Mouse (Mus musculus) midbrain, embryonic 15.5 days (tissue): ENCODE measurements at regions not wholly inside any gene's neighbourhood (a gene's known extent, or its start where the extent isn't known, plus 50 kb on each side); places are given as distances from the start of the nearest gene placed in this dataset.
A peak's percentile ranks its signal among the peaks of the same experiment; 100 is the strongest.

Experiments
- ATAC-seq: fragments of 200-750 bp; cut with Nextera tagmentation; replicated peaks from 2 replicates; pipeline ENCODE4 v1.8.0; 2017; ENCODE audit warnings: moderate TSS enrichment
- H3K27ac ChIP-seq: fragments of 300-500 bp; sonication (generic); 2 replicates; pipeline ENCODE4 v1.5.1; 2015; ENCODE audit warnings: mild to moderate bottlenecking, inconsistent platforms
- H3K27me3 ChIP-seq: fragments of 300-500 bp; sonication (generic); replicated peaks from 2 replicates; pipeline ENCODE4 v1.6.1; 2015; ENCODE audit warnings: inconsistent platforms
- H3K36me3 ChIP-seq: fragments of 300-500 bp; sonication (generic); replicated peaks from 2 replicates; pipeline ENCODE4 v1.6.1; 2015; ENCODE audit warnings: inconsistent platforms
- H3K4me1 ChIP-seq: fragments of 300-500 bp; sonication (generic); 2 replicates; pipeline ENCODE4 v1.6.1; 2015; ENCODE audit warnings: inconsistent platforms
- H3K4me2 ChIP-seq: fragments of 300-500 bp; sonication (generic); 2 replicates; pipeline ENCODE4 v1.6.1; 2015; ENCODE audit warnings: inconsistent platforms, mild to moderate bottlenecking, moderate library complexity
- H3K4me3 ChIP-seq: fragments of 300-500 bp; sonication (generic); 2 replicates; pipeline ENCODE4 v1.5.1; 2015; ENCODE audit warnings: mild to moderate bottlenecking, inconsistent platforms
- H3K9ac ChIP-seq: fragments of 300-500 bp; sonication (generic); 2 replicates; pipeline ENCODE4 v1.6.1; 2015; ENCODE audit warnings: mild to moderate bottlenecking, inconsistent platforms
- H3K9me3 ChIP-seq: fragments of 300-500 bp; sonication (generic); 2 replicates; pipeline ENCODE4 v1.6.1; 2016; ENCODE audit warnings: inconsistent platforms
- WGBS: fragments of 180-500 bp; shearing (Covaris S2); methylation state at CpG from one replicate; pipeline ENCODE4 v1.1.7; 2015; ENCODE audit warnings: mixed read lengths; 5-methylcytosine and 5-hydroxymethylcytosine counted together

DNA sequence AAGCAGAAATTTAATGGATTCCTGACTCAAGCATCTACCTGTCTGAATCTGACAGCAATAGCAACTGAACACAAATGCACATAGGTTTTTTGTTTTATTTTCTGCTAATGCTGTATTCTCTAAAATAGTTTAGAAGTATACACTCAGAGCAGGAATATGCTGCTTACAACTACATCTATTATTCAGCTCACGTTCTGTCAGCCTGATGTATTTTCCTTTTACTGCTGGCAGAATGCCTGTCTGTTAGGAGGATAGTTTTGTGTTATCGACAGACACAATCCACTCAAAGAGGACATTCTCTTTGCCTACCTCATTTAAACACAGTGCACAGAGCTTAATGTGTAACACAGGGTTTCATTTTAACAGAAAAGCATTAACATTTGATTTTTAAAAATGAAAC lies 269.8 kb upstream of the Chrm3 start:
- H3K27me3 ChIP-seq, result no peaks in the 10 kb centered on the region

DNA sequence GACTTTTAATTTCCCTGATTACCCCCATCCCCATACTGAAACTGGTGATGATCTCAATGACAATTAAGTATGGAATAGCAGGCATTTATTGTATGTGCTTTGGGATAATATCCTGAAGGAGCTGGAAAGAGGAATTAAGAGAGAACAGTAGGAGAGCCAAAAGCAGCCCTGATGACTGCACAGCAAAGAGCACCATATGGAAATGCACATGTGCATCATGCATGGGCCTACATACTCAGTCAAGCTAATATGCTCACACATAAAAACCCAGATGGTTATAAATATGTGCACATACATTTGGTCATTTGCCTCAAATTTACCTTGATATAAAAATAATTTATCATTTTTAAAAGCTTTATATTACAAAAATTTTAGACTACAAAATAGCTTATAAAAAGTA lies 259.0 kb upstream of the Chrm3 start:
- Histone ChIP-seq H3K36me3 (no peaks in the 10 kb centered on the region), H3K9ac (no peak overlapping the region), H3K4me3 (no peak overlapping the region), H3K27ac (no peak overlapping the region), H3K4me1 (no peaks in the 10 kb centered on the region), H3K4me2 (no peak overlapping the region), H3K9me3 (no peaks in the 10 kb centered on the region), H3K27me3 (no peaks in the 10 kb centered on the region)
- ATAC-seq, result no peak

More for the DNA sequence above, 269.8 kb upstream of the Chrm3 start:
- H3K36me3 ChIP-seq, result no peaks in the 10 kb centered on the region
- peak; percentile 58; the same call in 1 of the 2 replicates for ATAC-seq
- no peak overlapping the region for H3K27ac ChIP-seq
- no peak overlapping the region for H3K4me2 ChIP-seq
- H3K4me1 ChIP-seq, result no peaks in the 10 kb centered on the region
- H3K9ac ChIP-seq, result no peak overlapping the region
- H3K9me3 ChIP-seq, result no peaks in the 10 kb centered on the region
- 46% methylated on average over 2 of the region's 2 CpGs for WGBS
- no peak overlapping the region for H3K4me3 ChIP-seq

DNA sequence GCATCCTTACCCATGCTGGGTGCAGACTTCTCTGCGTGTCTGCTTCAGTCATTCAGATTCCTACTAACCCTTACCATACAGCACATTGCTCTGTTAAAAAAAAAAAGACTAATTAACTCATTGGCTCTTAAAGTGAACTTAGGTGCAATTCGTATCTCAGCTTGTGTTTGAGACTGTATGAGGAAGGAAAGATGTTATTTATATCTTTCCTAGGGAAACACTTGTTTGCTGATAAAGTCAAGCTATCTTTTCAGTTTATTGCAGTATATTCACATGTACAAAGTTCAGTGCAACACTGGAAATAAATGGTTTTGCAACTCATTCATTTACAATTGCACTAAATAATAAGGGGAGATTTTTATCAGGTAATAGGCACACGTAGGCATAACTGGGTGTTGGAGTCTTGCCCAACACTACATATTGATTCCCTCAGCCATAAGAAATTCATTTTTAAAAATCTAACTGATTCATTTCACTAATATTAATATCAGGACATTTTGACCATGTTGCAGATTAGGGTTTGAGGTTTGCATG lies 257.8 kb upstream of the Chrm3 start:
- Histone ChIP-seq H3K4me1 (no peaks in the 10 kb centered on the region), H3K27ac (no peak overlapping the region), H3K9ac (no peak overlapping the region), H3K27me3 (no peaks in the 10 kb centered on the region), H3K4me3 (no peak overlapping the region), H3K36me3 (no peaks in the 10 kb centered on the region), H3K9me3 (no peaks in the 10 kb centered on the region), H3K4me2 (no peak overlapping the region)
- 83% methylated on average over 3 of the region's 3 CpGs for WGBS
- no peak for ATAC-seq

DNA sequence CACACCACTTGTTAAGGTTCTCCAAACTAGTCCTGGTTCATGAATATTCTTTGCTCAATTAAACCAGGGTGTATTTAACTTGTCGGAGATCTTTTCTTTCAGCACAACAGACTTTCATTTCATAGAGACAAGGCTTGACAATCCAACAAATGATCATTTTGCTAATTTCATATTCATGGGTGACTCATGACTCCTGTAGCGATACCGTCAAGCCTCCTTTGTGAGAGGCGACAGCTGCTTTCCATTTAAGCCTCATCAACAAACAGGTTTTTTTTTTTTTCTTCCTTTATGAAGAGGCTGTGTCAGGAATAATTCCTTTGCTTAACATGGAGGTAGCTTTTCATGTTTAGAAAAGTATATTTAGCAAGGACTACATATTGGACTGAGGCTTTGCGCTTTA lies 214.3 kb upstream of the Chrm3 start:
- 63% methylated on average over 5 of the region's 5 CpGs for WGBS
- H3K36me3 ChIP-seq, result no peaks in the 10 kb centered on the region
- H3K27ac ChIP-seq, result no peak overlapping the region
- no peaks in the 10 kb centered on the region for H3K4me1 ChIP-seq
- no peaks in the 10 kb centered on the region for H3K9me3 ChIP-seq
- H3K9ac ChIP-seq, result no peak overlapping the region
- no peak for ATAC-seq
- H3K27me3 ChIP-seq, result no peaks in the 10 kb centered on the region
- H3K4me3 ChIP-seq, result no peak overlapping the region
- H3K4me2 ChIP-seq, result no peak overlapping the region

DNA sequence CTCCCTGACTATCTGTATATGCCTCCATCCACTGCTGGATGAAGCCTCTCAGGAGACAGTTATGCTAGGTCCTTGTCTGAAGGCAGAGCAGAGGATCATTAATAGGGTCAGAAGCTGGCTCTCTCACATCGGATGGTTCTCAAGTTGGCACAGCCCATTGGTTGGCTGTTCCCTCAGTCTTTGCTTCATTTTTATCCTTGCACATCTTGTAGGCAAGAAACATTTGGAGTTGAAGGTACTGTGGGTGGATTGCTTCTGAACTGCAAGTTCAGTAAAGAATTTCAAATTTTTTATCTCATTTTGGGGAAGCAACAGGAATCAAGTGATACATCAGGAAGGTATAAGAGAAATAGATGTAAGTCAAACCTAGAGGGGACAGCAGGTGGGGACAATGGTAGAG lies 206.2 kb upstream of the Chrm3 start:
- Histone ChIP-seq H3K4me3 (no peak overlapping the region), H3K36me3 (no peaks in the 10 kb centered on the region), H3K27me3 (no peaks in the 10 kb centered on the region), H3K9ac (no peak overlapping the region), H3K9me3 (no peaks in the 10 kb centered on the region), H3K27ac (no peak overlapping the region), H3K4me2 (no peak overlapping the region), H3K4me1 (no peaks in the 10 kb centered on the region)
- 94% methylated on average over 1 of the region's 1 CpGs for WGBS
- no peak for ATAC-seq

DNA sequence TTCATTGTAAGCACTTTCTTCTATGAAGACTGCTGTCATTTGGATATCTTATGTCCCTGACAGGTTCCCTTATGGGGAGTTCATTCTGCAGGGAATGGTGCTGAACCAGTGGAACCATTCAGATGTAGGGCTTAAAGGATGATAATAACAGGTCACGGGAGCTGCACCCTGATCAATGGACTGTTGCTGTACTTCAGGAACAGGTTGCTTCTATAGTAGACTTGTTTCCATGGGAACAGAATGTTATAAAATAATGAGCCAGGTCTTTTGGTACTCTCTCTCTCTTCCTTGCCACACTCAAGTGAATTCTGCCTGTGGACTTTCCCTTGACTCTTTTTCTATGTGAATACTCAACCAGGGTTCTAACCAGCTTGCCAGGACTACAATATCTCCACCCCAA lies 196.9 kb upstream of the Chrm3 start:
- WGBS, result 57% methylated on average over 1 of the region's 1 CpGs
- H3K4me1 ChIP-seq, result no peaks in the 10 kb centered on the region
- no peak overlapping the region for H3K4me3 ChIP-seq
- H3K27ac ChIP-seq, result no peak overlapping the region
- no peaks in the 10 kb centered on the region for H3K27me3 ChIP-seq
- ATAC-seq, result peak; percentile 72; the same call in 1 of the 2 replicates
- no peak overlapping the region for H3K9ac ChIP-seq
- H3K36me3 ChIP-seq, result no peaks in the 10 kb centered on the region
- H3K9me3 ChIP-seq, result no peaks in the 10 kb centered on the region
- H3K4me2 ChIP-seq, result no peak overlapping the region

DNA sequence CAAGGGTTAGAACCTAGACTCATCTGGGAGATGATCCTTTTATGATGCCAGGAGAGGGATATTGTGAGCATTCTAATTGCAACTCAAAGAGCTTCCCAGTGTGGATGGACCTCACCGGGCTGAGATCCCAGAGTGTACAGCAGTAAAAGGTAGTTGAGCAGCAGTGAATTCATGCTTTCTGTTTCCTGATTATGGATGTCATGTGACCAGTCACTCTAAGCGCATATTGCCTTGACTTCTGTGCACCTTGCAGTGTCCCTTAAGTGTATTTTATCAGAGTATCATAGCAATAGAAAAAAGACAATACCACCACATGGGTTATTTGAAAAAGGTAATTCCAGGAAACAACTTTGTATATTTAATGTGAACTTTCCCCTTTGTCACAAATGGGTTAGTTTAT lies 193.9 kb upstream of the Chrm3 start:
- Histone ChIP-seq H3K36me3 (no peaks in the 10 kb centered on the region), H3K4me3 (no peak overlapping the region), H3K27ac (no peak overlapping the region), H3K27me3 (no peaks in the 10 kb centered on the region), H3K9ac (no peak overlapping the region), H3K4me2 (no peak overlapping the region), H3K9me3 (no peaks in the 10 kb centered on the region), H3K4me1 (no peaks in the 10 kb centered on the region)
- WGBS, result 85% methylated on average over 2 of the region's 2 CpGs
- no peak for ATAC-seq

DNA sequence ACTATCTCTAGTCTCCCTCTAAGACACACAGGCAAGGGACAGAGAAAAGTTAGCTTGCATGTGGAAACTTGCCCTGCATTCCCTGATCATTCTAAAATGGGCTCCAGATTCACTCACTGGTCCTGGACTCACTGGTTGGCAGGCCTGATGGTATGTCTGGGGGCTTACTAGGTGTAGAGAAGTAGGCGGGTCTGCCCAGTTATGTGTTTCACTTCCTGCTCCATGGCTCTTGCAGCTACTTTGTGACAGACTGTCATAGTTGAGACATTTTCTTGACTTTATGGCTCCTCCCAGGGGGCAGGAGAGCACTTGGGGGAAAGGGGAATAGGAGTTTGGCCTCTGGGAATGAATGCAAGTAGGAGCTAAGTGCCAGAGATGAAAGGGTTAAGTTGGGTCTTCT lies 182.1 kb upstream of the Chrm3 start:
- Histone ChIP-seq H3K36me3 (no peaks in the 10 kb centered on the region), H3K27ac (no peak overlapping the region), H3K4me1 (no peaks in the 10 kb centered on the region), H3K4me3 (no peak overlapping the region), H3K9me3 (no peaks in the 10 kb centered on the region), H3K4me2 (no peak overlapping the region), H3K27me3 (no peaks in the 10 kb centered on the region), H3K9ac (no peak overlapping the region)
- ATAC-seq, result no peak
- WGBS, result 90% methylated on average over 1 of the region's 1 CpGs

DNA sequence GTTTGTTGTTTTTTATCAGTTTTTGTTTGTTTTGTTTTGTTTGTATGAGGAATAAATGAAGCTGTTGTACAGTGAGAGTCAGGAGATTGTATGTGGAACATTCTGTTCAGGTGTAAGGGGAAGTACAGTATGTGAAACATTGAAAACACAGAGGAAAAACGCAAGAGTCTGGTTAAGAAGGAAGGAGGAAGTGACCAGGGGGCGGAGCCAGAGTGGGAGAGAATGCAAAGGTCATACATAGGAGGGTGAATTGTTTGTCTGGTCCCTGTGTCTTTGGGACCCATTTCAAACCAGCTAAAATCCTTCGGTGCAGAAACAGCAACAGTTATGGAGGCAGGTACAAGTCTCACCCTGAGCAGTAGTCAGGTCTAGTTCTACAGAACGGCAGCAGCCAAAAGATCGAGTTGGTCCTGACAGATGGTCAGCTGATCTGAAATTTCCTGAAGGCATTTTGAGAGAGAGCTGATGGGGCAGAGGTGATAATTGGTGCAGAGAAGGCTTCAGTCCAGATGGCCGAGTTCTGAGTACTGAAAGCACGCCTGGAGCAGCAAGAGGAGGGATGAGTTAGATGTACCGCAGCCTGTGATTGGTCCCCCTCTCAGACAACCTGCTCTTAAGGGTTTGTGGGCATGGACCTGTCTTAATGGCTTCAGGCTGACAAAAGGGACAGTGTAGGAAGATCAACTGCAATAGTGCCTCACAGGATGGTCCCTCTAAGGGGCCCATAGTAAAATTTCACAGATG lies 179.7 kb upstream of the Chrm3 start:
- H3K9me3 ChIP-seq, result no peaks in the 10 kb centered on the region
- no peak overlapping the region for H3K4me3 ChIP-seq
- no peak for ATAC-seq
- H3K4me2 ChIP-seq, result no peak overlapping the region
- whole genome bisulfite sequencing, result 79% methylated on average over 8 of the region's 8 CpGs
- H3K9ac ChIP-seq, result no peak overlapping the region
- no peaks in the 10 kb centered on the region for H3K36me3 ChIP-seq
- H3K4me1 ChIP-seq, result no peaks in the 10 kb centered on the region
- no peak overlapping the region for H3K27ac ChIP-seq
- H3K27me3 ChIP-seq, result no peaks in the 10 kb centered on the region

DNA sequence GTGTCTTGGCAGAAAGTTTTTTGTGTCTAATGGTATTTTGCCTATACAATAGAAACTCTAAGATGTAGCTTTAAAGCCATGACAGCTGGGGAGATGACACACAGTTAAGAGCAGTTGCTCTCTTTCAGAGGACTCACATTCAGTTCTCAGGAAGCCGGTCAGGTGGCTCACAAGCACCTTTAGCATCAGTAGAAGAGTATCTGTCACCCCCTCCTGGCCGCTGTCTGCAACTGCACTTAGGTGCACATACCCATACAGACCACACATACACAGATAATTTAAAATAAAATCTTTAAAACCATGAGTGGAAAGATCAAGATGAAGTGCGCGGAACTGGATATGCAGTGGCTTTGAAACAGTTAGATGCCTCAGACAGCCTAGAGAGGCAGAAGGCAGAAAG lies 178.3 kb upstream of the Chrm3 start:
- Histone ChIP-seq H3K9ac (no peak overlapping the region), H3K4me2 (no peak overlapping the region), H3K36me3 (no peaks in the 10 kb centered on the region), H3K4me3 (no peak overlapping the region), H3K9me3 (no peaks in the 10 kb centered on the region), H3K27me3 (no peaks in the 10 kb centered on the region), H3K4me1 (no peaks in the 10 kb centered on the region), H3K27ac (no peak overlapping the region)
- ATAC-seq, result no peak
- 78% methylated on average over 4 of the region's 4 CpGs for WGBS

DNA sequence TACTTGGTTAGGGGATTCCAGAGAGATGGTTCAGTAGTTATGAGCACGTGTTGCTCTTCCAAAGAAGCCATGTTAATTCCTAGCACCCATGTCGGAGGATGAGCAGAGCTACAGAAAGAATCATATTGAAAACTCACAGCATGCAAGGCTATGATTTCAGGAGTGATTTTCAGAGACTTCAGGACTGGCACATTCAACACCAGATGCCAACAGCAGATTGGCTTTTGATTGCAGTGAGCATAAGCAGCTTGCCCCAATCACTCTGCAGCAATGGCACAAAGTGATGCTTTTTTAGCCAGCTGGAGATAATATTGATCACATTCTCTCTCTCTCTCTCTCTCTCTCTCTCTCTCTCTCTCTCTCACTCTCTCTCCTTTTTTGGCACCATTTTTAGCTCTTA lies 166.6 kb upstream of the Chrm3 start:
- no peak for ATAC-seq
- Histone ChIP-seq H3K27ac (no peak overlapping the region), H3K9ac (no peak overlapping the region), H3K4me2 (no peak overlapping the region), H3K4me3 (no peak overlapping the region), H3K36me3 (no peaks in the 10 kb centered on the region), H3K9me3 (no peaks in the 10 kb centered on the region), H3K4me1 (no peaks in the 10 kb centered on the region), H3K27me3 (no peaks in the 10 kb centered on the region)
- WGBS, result 79% methylated on average over 2 of the region's 2 CpGs

DNA sequence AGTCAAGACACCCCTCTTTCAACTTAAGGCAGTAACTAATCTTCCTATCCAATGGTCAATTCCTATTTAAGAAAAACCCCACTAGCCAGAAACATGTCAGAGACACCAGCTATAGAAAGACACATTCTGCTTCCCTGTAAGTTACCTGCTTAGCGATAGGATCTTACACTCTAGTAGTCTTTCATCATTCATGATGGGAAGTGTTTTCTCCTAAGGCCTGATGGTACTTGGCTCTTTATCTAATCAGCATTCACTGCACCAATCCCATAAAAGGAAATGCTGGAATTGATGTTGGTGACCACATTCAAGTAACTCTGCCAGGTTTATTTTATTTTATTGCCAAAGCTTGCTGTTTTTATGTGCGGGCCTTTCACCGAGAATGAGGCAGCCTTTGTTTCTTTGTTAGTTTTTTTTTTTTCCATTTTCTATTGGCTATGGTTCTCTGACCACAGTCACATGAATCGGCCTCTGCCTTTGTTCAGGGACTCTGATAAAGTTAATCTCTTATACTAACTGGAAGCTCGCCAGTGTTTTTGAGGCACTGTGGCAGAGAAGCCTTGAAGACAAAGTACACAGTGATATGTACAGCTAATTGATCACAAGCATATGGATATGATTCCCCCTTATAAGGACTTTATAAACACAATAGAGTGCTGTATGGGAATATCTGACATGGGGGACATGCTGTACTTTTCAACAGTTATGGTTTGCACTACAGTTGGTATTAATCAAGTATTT lies 166.0 kb upstream of the Chrm3 start:
- WGBS, result 49% methylated on average over 5 of the region's 5 CpGs
- H3K4me2 ChIP-seq, result no peak overlapping the region
- H3K9me3 ChIP-seq, result no peaks in the 10 kb centered on the region
- no peak for ATAC-seq
- H3K27ac ChIP-seq, result no peak overlapping the region
- H3K27me3 ChIP-seq, result no peaks in the 10 kb centered on the region
- no peaks in the 10 kb centered on the region for H3K4me1 ChIP-seq
- no peak overlapping the region for H3K4me3 ChIP-seq
- H3K36me3 ChIP-seq, result no peaks in the 10 kb centered on the region
- no peak overlapping the region for H3K9ac ChIP-seq

DNA sequence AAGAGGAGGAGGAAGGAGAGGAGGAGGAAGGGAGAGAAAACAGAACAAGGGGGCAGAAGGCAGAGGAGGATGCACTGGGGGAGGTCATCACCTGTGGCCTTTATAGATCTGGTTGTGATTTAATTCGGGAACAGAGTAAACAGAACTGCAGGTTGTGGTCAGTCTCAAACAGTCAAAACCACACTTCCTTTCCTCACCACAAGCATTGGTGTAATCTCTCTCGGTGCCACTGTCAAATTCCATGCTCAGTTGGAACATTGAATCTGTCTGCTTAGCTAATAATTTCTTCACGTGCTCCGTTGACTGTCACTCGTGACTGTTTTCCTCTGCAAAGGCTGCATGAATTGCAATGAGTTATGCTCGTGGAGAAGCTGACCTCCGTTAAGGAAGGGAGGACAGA lies 143.6 kb upstream of the Chrm3 start:
- no peak overlapping the region for H3K9ac ChIP-seq
- WGBS, result 17% methylated on average over 7 of the region's 7 CpGs
- no peak overlapping the region for H3K27ac ChIP-seq
- H3K36me3 ChIP-seq, result no peaks in the 10 kb centered on the region
- no peaks in the 10 kb centered on the region for H3K27me3 ChIP-seq
- no peak overlapping the region for H3K4me3 ChIP-seq
- peaks cover 6% of the 10 kb centered on the region; the same call in 1 of the 2 replicates for H3K4me1 ChIP-seq
- no peak overlapping the region for H3K4me2 ChIP-seq
- ATAC-seq, result 0 out of 2 replicates have a peak, but pooled peaks have one; percentile 30
- no peaks in the 10 kb centered on the region for H3K9me3 ChIP-seq
